Comparison of ENCODE assay signal across 10 mouse cellular contexts in genomic region chr10:83906751-83907150, GRCm38 (mm10).
DNase-seq lines count a peak whose midpoint lies in the region; ATAC-seq and TF ChIP-seq lines count a peak whose summit lies in the region.
"Had no signal": no experiment of that assay in that cellular context is flagged by ENCODE, and none has a peak within 500 bp of the region (broad histone marks: within the 10 kb centered on the region; RNA-seq: fewer than 3 reads in every experiment).

No protein-coding gene starts in this region.

- peak; percentile 9 for DNase-seq in embryonic facial prominence, embryonic 11.5 days (ENCODE audit: low spot score)
- no peak for DNase-seq in embryonic facial prominence, embryonic 10.5 days (ENCODE audit: low spot score)
- DNase-seq in midbrain, postnatal 0 days (ENCODE audit: low spot score), result no peak
- peak; percentile 63 to 79 for DNase-seq in layer of hippocampus, adult 8-10 months (ENCODE audit: low spot score in 2 of 2)
- DNase-seq in telencephalon, adult 2 months (ENCODE audit: low read depth, low spot score), result peak; percentile 76
- DNase-seq in ovary, postnatal 10 days (ENCODE audit: low spot score), result no peak
- no peak for DNase-seq in adrenal gland, adult 18-20 months (ENCODE audit: low spot score in 2 of 2)

- TF ChIP-seq CTCF in midbrain, postnatal 0 days (IDR thresholded peaks at IDR 0.05), result peak; percentile 11; the same call in 1 of the 2 replicates

- no peak overlapping the region for H3K4me3 ChIP-seq in embryonic facial prominence, embryonic 11.5 days (ENCODE audit: low read depth, low read length)
- no peak overlapping the region for H3K4me3 ChIP-seq in embryonic facial prominence, embryonic 10.5 days
- no peak overlapping the region for H3K4me3 ChIP-seq in midbrain, postnatal 0 days (ENCODE audit: low read depth, low read length)
- no peak overlapping the region for H3K4me3 ChIP-seq in midbrain, embryonic 13.5 days (replicated peaks)
- H3K4me3 ChIP-seq: heart, embryonic 13.5 days; limb, embryonic 10.5 days had no signal

- H3K4me1 ChIP-seq in embryonic facial prominence, embryonic 11.5 days (ENCODE audit: control insufficient read depth, insufficient read depth, low read length), result no peaks in the 10 kb centered on the region
- H3K4me1 ChIP-seq in embryonic facial prominence, embryonic 10.5 days, result peaks cover 16% of the 10 kb centered on the region
- no peaks in the 10 kb centered on the region for H3K4me1 ChIP-seq in midbrain, postnatal 0 days (ENCODE audit: insufficient read depth, low read length)
- 0 out of 2 replicates have a peak, but pooled peaks cover 4% of the 10 kb centered on the region for H3K4me1 ChIP-seq in midbrain, embryonic 13.5 days (replicated peaks)
- H3K4me1 ChIP-seq: heart, embryonic 13.5 days had no signal

- 0 out of 2 replicates have a peak, but pooled peaks have one; percentile 52 for ATAC-seq in embryonic facial prominence, embryonic 11.5 days (replicated peaks; ENCODE audit: insufficient number of reproducible peaks, low FRiP score, low TSS enrichment, low read depth)
- no peak for ATAC-seq in midbrain, postnatal 0 days (ENCODE audit: low FRiP score)
- ATAC-seq in midbrain, embryonic 13.5 days, result no peak

- no peaks in the 10 kb centered on the region for H3K36me3 ChIP-seq in embryonic facial prominence, embryonic 11.5 days (replicated peaks; ENCODE audit: control insufficient read depth, insufficient read depth, low read depth, low read length)
- H3K36me3 ChIP-seq in embryonic facial prominence, embryonic 10.5 days (replicated peaks), result no peaks in the 10 kb centered on the region
- no peaks in the 10 kb centered on the region for H3K36me3 ChIP-seq in midbrain, postnatal 0 days (ENCODE audit: insufficient read depth, low read length)
- H3K36me3 ChIP-seq in midbrain, embryonic 13.5 days, result no peaks in the 10 kb centered on the region
- H3K36me3 ChIP-seq: heart, embryonic 13.5 days; limb, embryonic 10.5 days had no signal

- H3K4me2 ChIP-seq in embryonic facial prominence, embryonic 11.5 days (ENCODE audit: low read depth, low read length), result no peak overlapping the region
- H3K4me2 ChIP-seq in midbrain, postnatal 0 days (ENCODE audit: low read depth, low read length, poor library complexity, severe bottlenecking), result no peak overlapping the region
- H3K4me2 ChIP-seq in midbrain, embryonic 13.5 days (replicated peaks), result no peak overlapping the region
- H3K4me2 ChIP-seq: heart, embryonic 13.5 days had no signal

- 57% methylated on average over 8 of the region's 8 CpGs for WGBS in embryonic facial prominence, embryonic 11.5 days
- WGBS in embryonic facial prominence, embryonic 10.5 days, result 46% methylated on average over 8 of the region's 8 CpGs
- WGBS in midbrain, postnatal 0 days, result 49% methylated on average over 8 of the region's 8 CpGs
- WGBS in midbrain, embryonic 13.5 days, result 48% methylated on average over 8 of the region's 8 CpGs

- H3K9me3 ChIP-seq in embryonic facial prominence, embryonic 11.5 days (replicated peaks; ENCODE audit: control insufficient read depth, low read length), result no peaks in the 10 kb centered on the region
- H3K9me3 ChIP-seq in embryonic facial prominence, embryonic 10.5 days, result no peaks in the 10 kb centered on the region
- no peaks in the 10 kb centered on the region for H3K9me3 ChIP-seq in midbrain, postnatal 0 days (ENCODE audit: low read length)
- H3K9me3 ChIP-seq in midbrain, embryonic 13.5 days, result no peaks in the 10 kb centered on the region
- H3K9me3 ChIP-seq: heart, embryonic 13.5 days; limb, embryonic 10.5 days had no signal

- no peak overlapping the region for H3K27ac ChIP-seq in embryonic facial prominence, embryonic 11.5 days (replicated peaks; ENCODE audit: low read depth, low read length)
- H3K27ac ChIP-seq in embryonic facial prominence, embryonic 10.5 days (replicated peaks), result no peak overlapping the region
- H3K27ac ChIP-seq in midbrain, postnatal 0 days (ENCODE audit: low read depth, low read length), result no peak overlapping the region
- no peak overlapping the region for H3K27ac ChIP-seq in midbrain, embryonic 13.5 days
- H3K27ac ChIP-seq: heart, embryonic 13.5 days; limb, embryonic 10.5 days had no signal

- H3K9ac ChIP-seq in embryonic facial prominence, embryonic 11.5 days (replicated peaks; ENCODE audit: low read length), result no peak overlapping the region
- no peak overlapping the region for H3K9ac ChIP-seq in midbrain, postnatal 0 days (replicated peaks; ENCODE audit: low read length, poor library complexity, severe bottlenecking)
- no peak overlapping the region for H3K9ac ChIP-seq in midbrain, embryonic 13.5 days (replicated peaks)
- H3K9ac ChIP-seq: heart, embryonic 13.5 days had no signal

- H3K27me3 ChIP-seq in embryonic facial prominence, embryonic 11.5 days (ENCODE audit: control insufficient read depth, insufficient read depth, low read length), result no peaks in the 10 kb centered on the region
- H3K27me3 ChIP-seq in embryonic facial prominence, embryonic 10.5 days (replicated peaks; ENCODE audit: low read depth, poor library complexity, severe bottlenecking), result no peaks in the 10 kb centered on the region
- no peaks in the 10 kb centered on the region for H3K27me3 ChIP-seq in midbrain, postnatal 0 days (ENCODE audit: insufficient read depth, low read length)
- no peaks in the 10 kb centered on the region for H3K27me3 ChIP-seq in midbrain, embryonic 13.5 days
- H3K27me3 ChIP-seq: heart, embryonic 13.5 days had no signal

Comparison
In these comparisons a context has a peak if more than half of its experiments do, and no peak if none do; other contexts are left out.
1. DNase-seq: peak in embryonic facial prominence, embryonic 11.5 days (single experiment), layer of hippocampus, adult 8-10 months (2 of 2) and telencephalon, adult 2 months (single experiment); none in embryonic facial prominence, embryonic 10.5 days (single experiment), midbrain, postnatal 0 days (single experiment), ovary, postnatal 10 days (single experiment) and adrenal gland, adult 18-20 months (0 of 2).